In genomic region chr1:89922282-89922681, GRCm38 (mm10) we compare ENCODE assay signal across 12 mouse cellular contexts. TPM values are rescaled to one million over a fixed set of nuclear protein-coding genes. Genes with fewer than 3 reads are reported as not detected.
DNase-seq lines count a peak whose midpoint lies in the region; ATAC-seq and TF ChIP-seq lines count a peak whose summit lies in the region.
"Had no signal": no experiment of that assay in that cellular context is flagged by ENCODE, and none has a peak within 500 bp of the region (broad histone marks: within the 10 kb centered on the region; RNA-seq: fewer than 3 reads in every experiment).

No protein-coding gene starts in this region.

- DNase-seq in liver, postnatal 0 days, result no peak
- DNase-seq in limb, embryonic 10.5 days (ENCODE audit: low spot score), result peak; percentile 53
- no peak for DNase-seq in yolk sac, embryonic 10.5 days (ENCODE audit: low spot score)
- no peak for DNase-seq in right cerebral cortex, adult 18-20 months
- DNase-seq: cerebellum, adult 8-10 months; kidney, adult 2 months had no signal

- H3K27ac ChIP-seq in liver, embryonic 12.5 days, result no peak overlapping the region
- no peak overlapping the region for H3K27ac ChIP-seq in liver, postnatal 0 days (ENCODE audit: low read depth)
- H3K27ac ChIP-seq in embryonic facial prominence, embryonic 12.5 days, result no peak overlapping the region
- peak overlapping the region; percentile 76 for H3K27ac ChIP-seq in limb, embryonic 10.5 days
- H3K27ac ChIP-seq in neural tube, embryonic 13.5 days (replicated peaks), result no peak overlapping the region
- H3K27ac ChIP-seq: embryonic facial prominence, embryonic 15.5 days had no signal

- peaks cover 16% of the 10 kb centered on the region; the same call in 1 of the 2 replicates for H3K4me1 ChIP-seq in liver, embryonic 12.5 days
- no peaks in the 10 kb centered on the region for H3K4me1 ChIP-seq in liver, postnatal 0 days (ENCODE audit: insufficient read depth)
- H3K4me1 ChIP-seq in embryonic facial prominence, embryonic 12.5 days, result peaks cover 21% of the 10 kb centered on the region
- peaks cover 62% of the 10 kb centered on the region for H3K4me1 ChIP-seq in limb, embryonic 10.5 days
- H3K4me1 ChIP-seq in neural tube, embryonic 13.5 days (replicated peaks), result peaks cover 60% of the 10 kb centered on the region

- H3K27me3 ChIP-seq in liver, embryonic 12.5 days (replicated peaks), result peaks cover 100% of the 10 kb centered on the region
- peaks cover 76% of the 10 kb centered on the region for H3K27me3 ChIP-seq in liver, postnatal 0 days (ENCODE audit: insufficient read depth, low read length)
- H3K27me3 ChIP-seq in embryonic facial prominence, embryonic 12.5 days, result peaks cover 99% of the 10 kb centered on the region
- peaks cover 100% of the 10 kb centered on the region for H3K27me3 ChIP-seq in limb, embryonic 10.5 days (ENCODE audit: low read depth, poor library complexity, severe bottlenecking)
- H3K27me3 ChIP-seq in neural tube, embryonic 13.5 days, result peaks cover 87% of the 10 kb centered on the region

- no peak for TF ChIP-seq CTCF in liver, postnatal 0 days (IDR thresholded peaks at IDR 0.05; ENCODE audit: low read depth)

- ATAC-seq in liver, embryonic 12.5 days, result no peak
- no peak for ATAC-seq in liver, postnatal 0 days
- ATAC-seq in embryonic facial prominence, embryonic 12.5 days (ENCODE audit: insufficient number of reproducible peaks, insufficient read depth, low FRiP score, low TSS enrichment), result no peak
- no peak for ATAC-seq in neural tube, embryonic 13.5 days (ENCODE audit: low read depth)

- no peaks in the 10 kb centered on the region for H3K9me3 ChIP-seq in liver, embryonic 12.5 days (replicated peaks)
- no peaks in the 10 kb centered on the region for H3K9me3 ChIP-seq in liver, postnatal 0 days (ENCODE audit: low read length)
- peaks cover 5% of the 10 kb centered on the region; the same call in 1 of the 2 replicates for H3K9me3 ChIP-seq in embryonic facial prominence, embryonic 12.5 days
- no peaks in the 10 kb centered on the region for H3K9me3 ChIP-seq in limb, embryonic 10.5 days (replicated peaks)
- no peaks in the 10 kb centered on the region for H3K9me3 ChIP-seq in neural tube, embryonic 13.5 days
- H3K9me3 ChIP-seq: embryonic facial prominence, embryonic 15.5 days had no signal

- no peak for TF ChIP-seq EP300 in liver, postnatal 0 days (IDR thresholded peaks at IDR 0.05; ENCODE audit: low read depth)

- H3K4me2 ChIP-seq in liver, embryonic 12.5 days, result peak overlapping the region; percentile 54
- H3K4me2 ChIP-seq in liver, postnatal 0 days (ENCODE audit: low read depth, low read length), result no peak overlapping the region
- H3K4me2 ChIP-seq in embryonic facial prominence, embryonic 12.5 days (replicated peaks), result peak overlapping the region; percentile 42
- H3K4me2 ChIP-seq in neural tube, embryonic 13.5 days, result peak overlapping the region; percentile 50

- H3K9ac ChIP-seq in liver, embryonic 12.5 days, result no peak overlapping the region
- H3K9ac ChIP-seq in liver, postnatal 0 days (replicated peaks), result no peak overlapping the region
- no peak overlapping the region for H3K9ac ChIP-seq in embryonic facial prominence, embryonic 12.5 days
- H3K9ac ChIP-seq in neural tube, embryonic 13.5 days, result peak overlapping the region; percentile 51; the same call in 1 of the 2 replicates
- H3K9ac ChIP-seq: embryonic facial prominence, embryonic 15.5 days had no signal

- H3K4me3 ChIP-seq in liver, embryonic 12.5 days, result no peak overlapping the region
- no peak overlapping the region for H3K4me3 ChIP-seq in liver, postnatal 0 days (ENCODE audit: low read depth, low read length)
- H3K4me3 ChIP-seq in embryonic facial prominence, embryonic 12.5 days, result no peak overlapping the region
- H3K4me3 ChIP-seq in limb, embryonic 10.5 days, result peak overlapping the region; percentile 50
- no peak overlapping the region for H3K4me3 ChIP-seq in neural tube, embryonic 13.5 days

- H3K36me3 ChIP-seq in liver, embryonic 12.5 days, result no peaks in the 10 kb centered on the region
- H3K36me3 ChIP-seq in liver, postnatal 0 days (replicated peaks; ENCODE audit: insufficient read depth, low read length), result no peaks in the 10 kb centered on the region
- H3K36me3 ChIP-seq in embryonic facial prominence, embryonic 12.5 days, result no peaks in the 10 kb centered on the region
- H3K36me3 ChIP-seq in limb, embryonic 10.5 days, result no peaks in the 10 kb centered on the region
- no peaks in the 10 kb centered on the region for H3K36me3 ChIP-seq in neural tube, embryonic 13.5 days
- H3K36me3 ChIP-seq: embryonic facial prominence, embryonic 15.5 days had no signal

- WGBS in liver, embryonic 12.5 days (ENCODE audit: insufficient replicate concordance), result 1% methylated on average over 7 of the region's 7 CpGs
- 2% methylated on average over 7 of the region's 7 CpGs for WGBS in liver, postnatal 0 days (ENCODE audit: insufficient replicate concordance)
- WGBS in embryonic facial prominence, embryonic 12.5 days, result 2% methylated on average over 7 of the region's 7 CpGs
- 1% methylated on average over 7 of the region's 7 CpGs for WGBS in limb, embryonic 10.5 days
- 4% methylated on average over 7 of the region's 7 CpGs for WGBS in neural tube, embryonic 13.5 days

RNA-seq across cellular contexts. Expression of gene Gbx2, which starts 8.7 kb away (rescaled TPM):
- 1.7 and 2.0 TPM in 2 replicates for polyA plus RNA-seq in liver, embryonic 12.5 days (2016; fragmentation: Nextera tagmentation; extraction: Ambion mirVana)
- 0.52 and 0.57 TPM in 2 replicates for polyA plus RNA-seq in liver, postnatal 0 days (2015; fragmentation: Nextera tagmentation; extraction: Ambion mirVana)
- polyA plus RNA-seq in embryonic facial prominence, embryonic 12.5 days (2016; fragmentation: Nextera tagmentation; extraction: Ambion mirVana), result 2.2 and 3.1 TPM in 2 replicates
- polyA plus RNA-seq in limb, embryonic 10.5 days (2016; fragmentation: Nextera tagmentation; extraction: Ambion mirVana), result 5.3 and 9.5 TPM in 2 replicates
- 42.7 and 44.6 TPM in 2 replicates for polyA plus RNA-seq in neural tube, embryonic 13.5 days (2015; fragmentation: Nextera tagmentation; extraction: Ambion mirVana)
- polyA plus RNA-seq: heart, embryonic 16.5 days; kidney, adult 2 months; liver, adult 2 months had no signal
